Mouse (Mus musculus) stomach, embryonic 16.5 days (tissue): ENCODE measurements around the gene Aox1. TPM values are rescaled to one million over a fixed set of nuclear protein-coding genes. Genes with fewer than 3 reads are reported as not detected.

Source experiments
- ATAC-seq: fragments of 200-750 bp; cut with Nextera tagmentation; 2 replicates; pipeline ENCODE4 v1.8.0; 2017; ENCODE audit warnings: moderate number of reproducible peaks, moderate TSS enrichment; ENCODE audit not compliant: insufficient read depth, low FRiP score
- H3K27ac ChIP-seq: fragments of 300-500 bp; sonication (generic); 2 replicates; pipeline ENCODE4 v1.5.1; 2014; ENCODE audit warnings: low read length
- H3K27me3 ChIP-seq: fragments of 300-500 bp; sonication (generic); 2 replicates; pipeline ENCODE4 v1.6.1; 2014; ENCODE audit warnings: low read length, control low read depth, mixed read lengths; ENCODE audit not compliant: control insufficient read depth, insufficient read depth
- H3K36me3 ChIP-seq: fragments of 300-500 bp; sonication (generic); 2 replicates; pipeline ENCODE4 v1.6.1; 2014; ENCODE audit warnings: low read length; ENCODE audit not compliant: control insufficient read depth, insufficient read depth
- H3K4me1 ChIP-seq: fragments of 300-500 bp; sonication (generic); 2 replicates; pipeline ENCODE4 v1.6.1; 2014; ENCODE audit warnings: low read length, control low read depth, mixed read lengths; ENCODE audit not compliant: control insufficient read depth, insufficient read depth
- H3K4me2 ChIP-seq: fragments of 300-500 bp; sonication (generic); 2 replicates; pipeline ENCODE4 v1.6.1; 2014; ENCODE audit warnings: low read depth, low read length, mixed read lengths
- H3K4me3 ChIP-seq: fragments of 300-500 bp; sonication (generic); replicated peaks from 2 replicates; pipeline ENCODE4 v1.5.1; 2014; ENCODE audit warnings: mild to moderate bottlenecking, low read length
- H3K9ac ChIP-seq: fragments of 300-500 bp; sonication (generic); 2 replicates; pipeline ENCODE4 v1.6.1; 2014; ENCODE audit warnings: low read length
- H3K9me3 ChIP-seq: fragments of 300-500 bp; sonication (generic); replicated peaks from 2 replicates; pipeline ENCODE4 v1.6.1; 2016; ENCODE audit warnings: low read length, control low read depth; ENCODE audit not compliant: control insufficient read depth
- WGBS: fragments of 180-500 bp; shearing (Covaris S2); extraction: QIAGEN DNeasy Blood & Tissue Kit; methylation state at CpG from one replicate; pipeline ENCODE4 v1.1.7; 2014; 5-methylcytosine and 5-hydroxymethylcytosine counted together
- polyA plus RNA-seq: library from polyadenylated mRNA; unstranded; fragments of >200 nt; fragmentation: Nextera tagmentation; extraction: Ambion mirVana; gene quantifications from 2 replicates; pipeline ENCODE4 v1.2.1, GENCODE M21; 2015

Gene Aox1
- polyA plus RNA-seq, 1 experiment from 2014 or later, result 0.32 TPM

DNA sequence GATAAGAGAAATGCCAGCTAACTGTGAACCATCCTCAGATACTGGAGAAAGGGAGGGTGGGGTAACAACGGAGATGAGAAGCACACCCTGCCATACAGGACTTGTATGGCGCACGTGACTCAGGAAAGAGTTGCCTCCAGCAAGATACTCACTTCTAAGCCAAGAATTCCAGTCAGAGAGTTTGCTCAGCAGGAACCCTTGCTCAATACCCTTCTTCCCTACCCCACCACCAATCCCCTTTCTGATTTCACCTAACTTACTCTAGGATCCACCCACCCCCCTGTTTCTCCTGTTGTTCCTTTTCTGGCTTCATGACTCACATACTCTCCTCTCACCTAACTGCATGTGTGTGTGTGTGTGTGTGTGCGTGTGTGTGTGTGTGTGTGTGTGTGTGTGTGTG is 81.6 kb downstream of the Aox1 start:
- no peak for ATAC-seq
- Histone ChIP-seq H3K27ac (no peak overlapping the region), H3K9me3 (no peaks in the 10 kb centered on the region), H3K4me1 (no peaks in the 10 kb centered on the region), H3K36me3 (no peaks in the 10 kb centered on the region), H3K9ac (no peak overlapping the region), H3K27me3 (no peaks in the 10 kb centered on the region), H3K4me2 (no peak overlapping the region), H3K4me3 (no peak overlapping the region)
- WGBS, result 77% methylated on average over 4 of the region's 4 CpGs

DNA sequence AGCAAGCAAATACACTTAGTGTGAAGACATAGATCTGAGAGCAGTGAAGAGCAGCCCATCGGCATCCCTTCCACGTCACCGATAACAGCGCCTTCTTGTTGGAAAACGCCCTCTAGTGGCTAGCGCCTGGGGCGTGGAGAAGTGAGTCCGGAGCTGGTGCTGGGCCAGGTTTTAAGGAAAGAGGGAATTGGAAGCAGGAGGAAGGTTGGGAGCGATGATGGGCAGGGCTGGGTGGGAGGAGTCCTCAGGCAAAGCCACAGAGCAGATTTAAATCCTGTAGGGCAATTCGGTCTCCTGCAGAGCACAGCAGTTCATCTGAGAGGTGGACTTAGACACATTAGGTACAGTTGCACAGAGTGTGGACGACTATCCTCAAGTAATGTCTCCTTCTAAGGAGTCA is 83.1 kb downstream of the Aox1 start, which contains the start of gene Aox3:
Gene Aox3 (plus strand): TSS at position 251 of the 400 bp plus-strand sequence.
- Histone ChIP-seq H3K27ac (no peak within 1 kb of the TSS), H3K4me2 (no peak within 1 kb of the TSS), H3K4me1 (no peaks in the 10 kb centered on the region), H3K4me3 (no peak within 1 kb of the TSS), H3K9ac (no peak within 1 kb of the TSS), H3K36me3 (no peaks in the 10 kb centered on the region), H3K27me3 (no peaks in the 10 kb centered on the region), H3K9me3 (no peaks in the 10 kb centered on the region)
- no peak for ATAC-seq
- 13% methylated on average over 11 of the region's 11 CpGs for WGBS

DNA sequence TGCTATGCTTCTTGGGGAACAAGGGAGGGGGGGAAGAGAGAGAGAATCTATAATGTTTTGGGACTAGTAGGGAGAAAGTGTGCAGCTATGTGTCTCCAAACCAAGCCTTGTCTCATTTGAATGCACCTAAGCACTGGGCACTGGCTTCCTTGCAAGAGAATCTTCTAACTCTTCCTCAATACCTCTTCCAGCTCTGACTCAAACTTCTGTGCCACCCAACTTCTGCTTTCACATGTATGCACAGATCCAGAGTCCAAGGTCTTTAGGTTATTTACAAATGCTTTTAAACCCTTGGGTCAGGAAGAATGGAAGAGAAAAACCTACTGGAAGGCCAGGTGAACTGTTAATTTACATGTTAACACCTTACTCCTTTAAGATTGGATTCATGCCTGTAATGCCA is 83.7 kb downstream of the Aox1 start:
- no peak overlapping the region for H3K4me3 ChIP-seq
- no peaks in the 10 kb centered on the region for H3K4me1 ChIP-seq
- ATAC-seq, result no peak
- H3K36me3 ChIP-seq, result no peaks in the 10 kb centered on the region
- no peaks in the 10 kb centered on the region for H3K27me3 ChIP-seq
- H3K4me2 ChIP-seq, result no peak overlapping the region
- H3K9ac ChIP-seq, result no peak overlapping the region
- H3K27ac ChIP-seq, result no peak overlapping the region
- H3K9me3 ChIP-seq, result no peaks in the 10 kb centered on the region

DNA sequence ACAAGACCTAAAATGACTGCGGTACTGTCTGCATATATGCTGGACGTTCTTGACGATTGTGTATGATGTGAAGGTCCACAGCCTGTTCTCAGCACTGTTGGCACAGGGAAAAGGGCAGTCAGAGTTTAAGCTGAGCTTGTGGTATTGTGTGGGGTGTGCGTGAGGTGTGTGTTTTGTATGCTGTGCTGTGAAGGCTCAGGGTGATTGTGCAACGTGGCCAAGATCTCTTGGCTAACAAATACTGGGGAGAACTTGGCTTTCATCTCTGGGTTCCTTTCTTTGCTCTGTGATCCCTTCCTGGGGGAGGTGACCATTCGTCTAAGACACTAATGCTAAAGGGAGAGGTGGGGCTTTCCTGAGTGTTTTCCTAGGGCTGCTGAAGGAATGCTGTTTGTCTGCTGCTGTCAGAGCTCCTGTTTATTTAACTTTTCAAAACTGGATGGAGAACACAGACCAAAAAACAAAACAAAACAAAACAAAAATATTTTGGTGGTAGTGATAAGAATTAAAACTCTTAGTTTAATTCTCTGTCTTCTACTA is 84.4 kb downstream of the Aox1 start:
- Histone ChIP-seq H3K4me3 (no peak overlapping the region), H3K36me3 (no peaks in the 10 kb centered on the region), H3K27me3 (no peaks in the 10 kb centered on the region), H3K4me2 (no peak overlapping the region), H3K27ac (no peak overlapping the region), H3K9me3 (no peaks in the 10 kb centered on the region), H3K4me1 (no peaks in the 10 kb centered on the region), H3K9ac (no peak overlapping the region)
- no peak for ATAC-seq
- WGBS, result 51% methylated on average over 6 of the region's 6 CpGs

DNA sequence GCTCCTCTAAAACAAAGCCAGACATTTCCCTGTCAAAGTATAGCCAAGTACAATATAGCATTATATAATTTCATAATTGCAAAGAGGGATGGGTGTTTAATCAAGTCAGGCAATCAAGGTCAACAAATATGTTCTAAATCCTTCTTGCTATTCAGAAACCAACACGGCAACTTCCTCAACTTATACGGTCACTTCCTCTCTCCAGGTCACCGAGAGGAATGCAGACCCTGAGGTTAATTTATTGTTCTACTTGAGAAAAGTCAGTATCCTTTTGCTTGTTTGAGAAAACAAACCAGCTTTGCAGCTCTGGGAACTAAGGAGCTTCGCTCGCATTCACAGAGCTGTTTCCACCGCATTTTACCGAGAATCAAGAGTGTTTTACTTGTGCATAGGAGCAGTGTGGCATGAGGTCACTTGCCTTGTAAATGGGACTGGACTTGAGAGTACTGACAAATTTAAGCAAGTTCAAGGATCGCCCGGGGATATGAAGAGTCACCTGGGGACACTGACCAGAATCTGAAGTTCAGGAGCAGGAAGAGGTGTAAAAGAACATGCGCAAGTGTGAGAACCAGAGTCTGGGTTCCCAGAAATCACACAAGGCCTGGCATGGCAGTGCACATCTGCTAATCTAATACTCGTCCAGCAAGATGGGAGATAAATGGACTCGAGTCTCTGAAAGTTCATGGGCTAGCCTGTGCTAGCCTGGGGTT is 85.1 kb downstream of the Aox1 start:
- Histone ChIP-seq H3K4me3 (no peak overlapping the region), H3K9ac (no peak overlapping the region), H3K27ac (no peak overlapping the region), H3K4me1 (no peaks in the 10 kb centered on the region), H3K9me3 (no peaks in the 10 kb centered on the region), H3K27me3 (no peaks in the 10 kb centered on the region), H3K4me2 (no peak overlapping the region), H3K36me3 (no peaks in the 10 kb centered on the region)
- WGBS, result 56% methylated on average over 12 of the region's 12 CpGs
- no peak for ATAC-seq

DNA sequence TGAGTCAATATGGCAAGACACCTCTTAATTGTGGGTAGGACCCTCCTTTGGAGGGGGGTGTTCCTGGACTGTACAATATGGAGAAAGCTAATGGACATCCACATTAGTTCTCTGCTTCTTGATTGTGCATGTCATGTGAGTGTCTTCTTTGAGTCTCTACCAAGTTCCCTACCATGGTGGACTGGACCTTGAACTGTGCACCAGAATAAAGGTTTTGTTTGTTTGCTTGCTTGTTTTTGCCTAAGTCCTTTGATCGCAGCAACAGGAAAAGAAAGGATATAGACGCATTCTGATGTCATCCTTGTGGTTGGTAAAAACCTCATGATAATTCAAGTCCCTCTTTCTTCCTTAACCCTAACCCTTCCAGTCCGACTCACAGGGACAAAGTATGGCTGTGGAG is 88.5 kb downstream of the Aox1 start:
- 85% methylated on average over 3 of the region's 3 CpGs for WGBS
- Histone ChIP-seq H3K9me3 (no peaks in the 10 kb centered on the region), H3K36me3 (no peaks in the 10 kb centered on the region), H3K4me1 (no peaks in the 10 kb centered on the region), H3K27ac (no peak overlapping the region), H3K4me2 (no peak overlapping the region), H3K4me3 (no peak overlapping the region), H3K9ac (no peak overlapping the region), H3K27me3 (no peaks in the 10 kb centered on the region)
- no peak for ATAC-seq

DNA sequence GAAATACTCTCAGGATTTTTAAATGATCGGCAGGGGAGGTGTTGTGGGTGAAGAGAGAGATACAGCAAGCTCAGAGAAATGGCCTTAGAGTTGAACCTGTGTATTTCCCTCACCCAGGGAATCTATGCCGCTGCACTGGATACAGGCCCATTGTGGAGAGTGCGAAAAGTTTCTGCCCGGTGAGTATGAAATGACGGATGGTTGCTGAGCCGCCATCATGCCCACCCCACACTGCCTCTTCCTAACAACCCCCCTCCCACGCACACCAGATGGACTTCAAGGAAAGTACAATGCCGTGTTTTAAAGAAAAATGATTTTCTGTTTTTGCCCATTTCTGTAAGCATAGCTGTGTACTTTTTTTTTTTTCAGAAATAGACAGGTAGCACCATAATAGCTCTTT is 95.2 kb downstream of the Aox1 start:
- no peak overlapping the region for H3K4me3 ChIP-seq
- no peak for ATAC-seq
- H3K36me3 ChIP-seq, result no peaks in the 10 kb centered on the region
- H3K4me1 ChIP-seq, result no peaks in the 10 kb centered on the region
- no peak overlapping the region for H3K4me2 ChIP-seq
- H3K27me3 ChIP-seq, result no peaks in the 10 kb centered on the region
- 78% methylated on average over 8 of the region's 8 CpGs for WGBS
- no peak overlapping the region for H3K27ac ChIP-seq
- H3K9ac ChIP-seq, result no peak overlapping the region
- no peaks in the 10 kb centered on the region for H3K9me3 ChIP-seq

DNA sequence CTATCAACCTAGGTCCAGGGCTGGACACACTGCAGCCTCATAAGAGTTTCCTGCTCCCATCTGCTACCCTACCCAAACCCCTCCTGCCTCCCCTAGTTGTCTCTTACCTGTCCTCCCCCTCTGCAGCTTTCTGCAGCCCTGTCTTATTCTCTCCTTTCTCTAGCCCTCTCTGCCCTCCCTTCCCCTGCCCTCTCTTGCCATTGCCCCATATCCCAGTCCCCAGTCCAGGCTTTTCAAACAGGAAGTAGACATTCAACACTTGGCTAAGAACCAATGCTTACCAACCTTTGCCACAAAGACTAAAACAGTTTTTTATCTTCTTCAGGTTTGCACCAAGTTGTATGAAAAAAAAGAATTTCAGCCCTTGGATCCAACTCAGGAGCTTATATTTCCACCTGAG is 108.2 kb downstream of the Aox1 start:
- H3K36me3 ChIP-seq, result no peaks in the 10 kb centered on the region
- H3K4me2 ChIP-seq, result no peak overlapping the region
- no peak for ATAC-seq
- no peaks in the 10 kb centered on the region for H3K4me1 ChIP-seq
- H3K9me3 ChIP-seq, result peaks cover 3% of the 10 kb centered on the region; the same call in 1 of the 2 replicates
- no peak overlapping the region for H3K4me3 ChIP-seq
- no peak overlapping the region for H3K27ac ChIP-seq
- H3K27me3 ChIP-seq, result no peaks in the 10 kb centered on the region
- H3K9ac ChIP-seq, result no peak overlapping the region

DNA sequence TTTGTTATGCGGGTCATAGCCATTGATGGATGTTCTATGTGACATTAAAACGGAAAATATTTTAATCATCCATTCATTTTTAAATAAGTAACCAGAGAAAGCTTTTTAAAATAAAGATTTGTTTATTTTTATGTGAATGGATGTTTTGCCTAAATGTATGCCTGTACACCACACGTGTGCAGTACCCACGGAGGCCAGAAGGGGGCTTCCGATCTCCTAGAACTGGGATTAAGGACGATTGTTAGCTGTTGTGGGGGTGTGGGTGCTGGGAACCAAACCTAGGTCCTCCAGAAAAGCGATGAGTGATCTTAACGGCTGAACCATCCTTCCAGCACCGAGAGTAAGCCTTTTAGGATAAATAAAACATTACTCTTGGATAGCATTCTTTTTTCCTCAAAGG is 109.3 kb downstream of the Aox1 start:
- Histone ChIP-seq H3K4me1 (no peaks in the 10 kb centered on the region), H3K4me2 (no peak overlapping the region), H3K9ac (no peak overlapping the region), H3K36me3 (no peaks in the 10 kb centered on the region), H3K27me3 (no peaks in the 10 kb centered on the region), H3K27ac (no peak overlapping the region), H3K4me3 (no peak overlapping the region), H3K9me3 (peaks cover 3% of the 10 kb centered on the region; the same call in 1 of the 2 replicates)
- ATAC-seq, result no peak
- WGBS, result 89% methylated on average over 9 of the region's 9 CpGs
